8 mouse cellular contexts compared by ENCODE assay signal in genomic region chr16:4878192-4878885, GRCm38 (mm10). TPM values are rescaled to one million over a fixed set of nuclear protein-coding genes. Genes with fewer than 3 reads are reported as not detected.
DNase-seq lines count a peak whose midpoint lies in the region; ATAC-seq lines count a peak whose summit lies in the region.

No protein-coding gene starts in this region.

- DNase-seq in heart, embryonic 10.5 days (ENCODE audit: low spot score): no peak
- no peak for DNase-seq in heart, postnatal 14 days
- peak; percentile 71 for DNase-seq in adipocyte (ENCODE audit: low spot score)
- peak; percentile 31 for DNase-seq in heart, postnatal 4 days
- peak; percentile 70 for DNase-seq in liver
- peak; percentile 84 for DNase-seq in urinary bladder, postnatal 14 days (ENCODE audit: low spot score)
- no peak for DNase-seq in ovary, postnatal 36 days (ENCODE audit: low spot score)

- no peak for ATAC-seq in midbrain, embryonic 15.5 days (replicated peaks)

- H3K4me1 ChIP-seq in heart, embryonic 10.5 days: peaks cover 49% of the 10 kb centered on the region
- H3K4me1 ChIP-seq in midbrain, embryonic 15.5 days: peaks cover 41% of the 10 kb centered on the region

- no peaks in the 10 kb centered on the region for H3K9me3 ChIP-seq in heart, embryonic 10.5 days
- no peaks in the 10 kb centered on the region for H3K9me3 ChIP-seq in midbrain, embryonic 15.5 days

- peak overlapping the region; percentile 70 for H3K4me2 ChIP-seq in midbrain, embryonic 15.5 days

- H3K27me3 ChIP-seq in heart, embryonic 10.5 days (ENCODE audit: insufficient read depth, poor library complexity, severe bottlenecking): no peaks in the 10 kb centered on the region
- no peaks in the 10 kb centered on the region for H3K27me3 ChIP-seq in midbrain, embryonic 15.5 days (replicated peaks)

- H3K36me3 ChIP-seq in heart, embryonic 10.5 days: peaks cover 34% of the 10 kb centered on the region
- peaks cover 3% of the 10 kb centered on the region; the same call in 1 of the 2 replicates for H3K36me3 ChIP-seq in midbrain, embryonic 15.5 days (replicated peaks)

- intact Hi-C loops in heart, postnatal 14 days (cut with DNase I): loop anchor here (2.0 kb wide), 1 partner anchor 34 kb away; no protein-coding TSS in a partner anchor

- WGBS in heart, embryonic 10.5 days: 24% methylated on average over 5 of the region's 5 CpGs
- 35% methylated on average over 5 of the region's 5 CpGs for WGBS in midbrain, embryonic 15.5 days

- H3K27ac ChIP-seq in heart, embryonic 10.5 days: peak overlapping the region; percentile 98
- peak overlapping the region; percentile 99 for H3K27ac ChIP-seq in midbrain, embryonic 15.5 days

- peak overlapping the region; percentile 93 for H3K4me3 ChIP-seq in heart, embryonic 10.5 days
- peak overlapping the region; percentile 93 for H3K4me3 ChIP-seq in midbrain, embryonic 15.5 days

- H3K9ac ChIP-seq in midbrain, embryonic 15.5 days: peak overlapping the region; percentile 79

RNA-seq across cellular contexts. Expression of gene Ubald1, which starts 1.8 kb away (rescaled TPM):
- polyA plus RNA-seq in heart, embryonic 10.5 days (2016; fragmentation: Nextera tagmentation; extraction: Ambion mirVana): 29.8 and 31.4 TPM in 2 replicates
- total RNA-seq in heart, postnatal 14 days (2021): 10 to 100 TPM; 21.3 to 23.1 TPM
- total RNA-seq in heart, postnatal 4 days (2021): 10 to 100 TPM; 22.6 to 24.8 TPM
- polyA plus RNA-seq in midbrain, embryonic 15.5 days (2015; fragmentation: Nextera tagmentation; extraction: Ambion mirVana): 58.2 and 58.7 TPM in 2 replicates

RNA-seq across cellular contexts. Expression of gene Mgrn1, which starts 7.7 kb away (rescaled TPM):
- polyA plus RNA-seq in heart, embryonic 10.5 days (2016; fragmentation: Nextera tagmentation; extraction: Ambion mirVana): 96.2 and 131 TPM in 2 replicates
- total RNA-seq in heart, postnatal 14 days (2021): 100 to 1,000 TPM; 151 to 161 TPM
- total RNA-seq in heart, postnatal 4 days (2021): 100 to 1,000 TPM; 170 to 187 TPM
- polyA plus RNA-seq in midbrain, embryonic 15.5 days (2015; fragmentation: Nextera tagmentation; extraction: Ambion mirVana): 124 and 131 TPM in 2 replicates

RNA-seq across cellular contexts. Expression of gene 4930562C15Rik, which starts 43.1 kb away (rescaled TPM):
- polyA plus RNA-seq in heart, embryonic 10.5 days (2016; fragmentation: Nextera tagmentation; extraction: Ambion mirVana): 0.44 and 0.59 TPM in 2 replicates
- total RNA-seq in heart, postnatal 14 days (2021): under 1 TPM in 1 of 2 experiments, not detected in 1; 0.14 TPM
- not detected for total RNA-seq in heart, postnatal 4 days (2021)
- polyA plus RNA-seq in midbrain, embryonic 15.5 days (2015; fragmentation: Nextera tagmentation; extraction: Ambion mirVana): 0.19 and 0.52 TPM in 2 replicates

Comparison
In these comparisons a context has a peak if more than half of its experiments do, and no peak if none do; other contexts are left out.
1. DNase-seq: peak in adipocyte (single experiment), heart, postnatal 4 days (single experiment), liver (single experiment) and urinary bladder, postnatal 14 days (single experiment); none in heart, embryonic 10.5 days (single experiment), heart, postnatal 14 days (0 of 2) and ovary, postnatal 36 days (single experiment).